Mouse (Mus musculus) forebrain, postnatal 0 days (tissue): ENCODE results near the gene Bag3. TPM values are rescaled to one million over a fixed set of nuclear protein-coding genes. Genes with fewer than 3 reads are reported as not detected.

ENCODE experiments used
- ATAC-seq: fragments of 200-750 bp; cut with Nextera tagmentation; 2 replicates; pipeline ENCODE4 v1.8.0; 2017; ENCODE audit warnings: mild to moderate bottlenecking, moderate library complexity
- DNase-seq: peaks from one replicate; pipeline ENCODE4 v3.0.0-alpha.2; 2015
- H3K27ac ChIP-seq: fragments of 300-500 bp; sonication (generic); 2 replicates; pipeline ENCODE4 v1.5.1; 2014; ENCODE audit warnings: low read depth, mild to moderate bottlenecking, antibody characterized with exemption, low read length, moderate library complexity, mixed read lengths
- H3K27me3 ChIP-seq: fragments of 300-500 bp; sonication (generic); 2 replicates; pipeline ENCODE4 v1.6.1; 2014; ENCODE audit warnings: mild to moderate bottlenecking, low read length, mixed read lengths; ENCODE audit not compliant: insufficient read depth
- H3K36me3 ChIP-seq: fragments of 300-500 bp; sonication (generic); 2 replicates; pipeline ENCODE4 v1.6.1; 2014; ENCODE audit warnings: mild to moderate bottlenecking, moderate library complexity; ENCODE audit not compliant: insufficient read depth
- H3K4me1 ChIP-seq: fragments of 300-500 bp; sonication (generic); 2 replicates; pipeline ENCODE4 v1.6.1; 2014; ENCODE audit warnings: antibody characterized with exemption; ENCODE audit not compliant: insufficient read depth
- H3K4me2 ChIP-seq: fragments of 300-500 bp; sonication (generic); 2 replicates; pipeline ENCODE4 v1.6.1; 2014; ENCODE audit warnings: low read depth, mild to moderate bottlenecking, moderate library complexity
- H3K4me3 ChIP-seq: fragments of 300-500 bp; sonication (generic); 2 replicates; pipeline ENCODE4 v1.5.1; 2014; ENCODE audit warnings: low read depth, low read length, mixed read lengths
- H3K9ac ChIP-seq: fragments of 300-500 bp; sonication (generic); 2 replicates; pipeline ENCODE4 v1.6.1; 2014; ENCODE audit warnings: mild to moderate bottlenecking
- H3K9me3 ChIP-seq: fragments of 300-500 bp; sonication (generic); 2 replicates; pipeline ENCODE4 v1.6.1; 2016; ENCODE audit warnings: low read length
- CTCF ChIP-seq: sonication (generic); IDR thresholded peaks from 2 replicates; pipeline ENCODE4 v1.5.1; 2016; ENCODE audit warnings: antibody characterized with exemption, control low read depth, low read depth
- WGBS: fragments of 180-500 bp; shearing (Covaris S2); extraction: QIAGEN DNeasy Blood & Tissue Kit; methylation state at CpG from one replicate; pipeline ENCODE4 v1.1.7; 2014; 5-methylcytosine and 5-hydroxymethylcytosine counted together
- polyA plus RNA-seq: library from polyadenylated mRNA; unstranded; fragments of >200 nt; fragmentation: Nextera tagmentation; extraction: Ambion mirVana; gene quantifications from 2 replicates; pipeline ENCODE4 v1.2.1, GENCODE M21; 2015
- total RNA-seq: library from RNA; depleted of rRNA; stranded (reverse); fragments of >200 nt; gene quantifications from 2 replicates; pipeline ENCODE4 v1.2.3, GENCODE M21; 2014

Gene Bag3
- total and polyA plus RNA-seq, 2 experiments from 2014 or later, result 3.8 to 4.1 TPM

- no peak for TF ChIP-seq CTCF
- no peak overlapping the region for H3K4me2 ChIP-seq
- no peak overlapping the region for H3K9ac ChIP-seq
- H3K4me3 ChIP-seq, result no peak overlapping the region
- ATAC-seq (no peak), DNase-seq (no peak)
- no peaks in the 10 kb centered on the region for H3K36me3 ChIP-seq
- H3K9me3 ChIP-seq, result no peaks in the 10 kb centered on the region
- H3K27ac ChIP-seq, result no peak overlapping the region
- no peaks in the 10 kb centered on the region for H3K4me1 ChIP-seq
- WGBS, result 32% methylated on average over 7 of the region's 7 CpGs
- H3K27me3 ChIP-seq, result no peaks in the 10 kb centered on the region
These were observed 9.9 kb upstream of the Bag3 start for GRCm38 (mm10) chr7:128513512-128513911.

GRCm38 (mm10) chr7:128514341-128514740, 9.1 kb upstream of the Bag3 start:
- Histone ChIP-seq H3K4me1 (no peaks in the 10 kb centered on the region), H3K27ac (no peak overlapping the region), H3K9ac (no peak overlapping the region), H3K27me3 (no peaks in the 10 kb centered on the region), H3K9me3 (no peaks in the 10 kb centered on the region), H3K36me3 (no peaks in the 10 kb centered on the region), H3K4me3 (no peak overlapping the region), H3K4me2 (no peak overlapping the region)
- no peak for DNase-seq
- ATAC-seq, result no peak
- TF ChIP-seq CTCF, result no peak
- 49% methylated on average over 4 of the region's 4 CpGs for WGBS

GRCm38 (mm10) chr7:128516346-128516745, 7.1 kb upstream of the Bag3 start:
- no peak overlapping the region for H3K9ac ChIP-seq
- no peaks in the 10 kb centered on the region for H3K27me3 ChIP-seq
- WGBS, result 50% methylated on average over 4 of the region's 4 CpGs
- H3K4me2 ChIP-seq, result no peak overlapping the region
- no peak overlapping the region for H3K27ac ChIP-seq
- no peaks in the 10 kb centered on the region for H3K9me3 ChIP-seq
- TF ChIP-seq CTCF, result no peak
- H3K4me3 ChIP-seq, result no peak overlapping the region
- DNase-seq (peak; percentile 67), ATAC-seq (peak; percentile 83)
- H3K36me3 ChIP-seq, result no peaks in the 10 kb centered on the region
- H3K4me1 ChIP-seq, result no peaks in the 10 kb centered on the region

GRCm38 (mm10) chr7:128519316-128520050, 3.9 kb upstream of the Bag3 start:
- ATAC-seq (no peak), DNase-seq (no peak)
- no peak for TF ChIP-seq CTCF
- H3K27me3 ChIP-seq, result 0 out of 2 replicates have a peak, but pooled peaks cover 3% of the 10 kb centered on the region
- no peaks in the 10 kb centered on the region for H3K9me3 ChIP-seq
- no peak overlapping the region for H3K4me3 ChIP-seq
- H3K9ac ChIP-seq, result no peak overlapping the region
- 78% methylated on average over 16 of the region's 16 CpGs for WGBS
- no peak overlapping the region for H3K27ac ChIP-seq
- H3K36me3 ChIP-seq, result no peaks in the 10 kb centered on the region
- H3K4me2 ChIP-seq, result no peak overlapping the region
- H3K4me1 ChIP-seq, result no peaks in the 10 kb centered on the region; the same call in 1 of the 2 replicates

- peak overlapping the region; percentile 34 for H3K9ac ChIP-seq
- H3K27ac ChIP-seq, result peak overlapping the region; percentile 23; the same call in 1 of the 2 replicates
- peak overlapping the region; percentile 61 for H3K4me2 ChIP-seq
- no peak for TF ChIP-seq CTCF
- ATAC-seq (peak; percentile 45), DNase-seq (peak; percentile 31)
- H3K9me3 ChIP-seq, result no peaks in the 10 kb centered on the region
- peaks cover under 1% of the 10 kb centered on the region; the same call in 1 of the 2 replicates for H3K4me1 ChIP-seq
- 3% methylated on average over 49 of the region's 51 CpGs for WGBS
- no peaks in the 10 kb centered on the region for H3K36me3 ChIP-seq
- H3K4me3 ChIP-seq, result peak overlapping the region; percentile 33
- H3K27me3 ChIP-seq, result 0 out of 2 replicates have a peak, but pooled peaks cover 3% of the 10 kb centered on the region
These were observed 656 bp downstream of the Bag3 start for GRCm38 (mm10) chr7:128523962-128524581.

GRCm38 (mm10) chr7:128524641-128525040, 1.2 kb downstream of the Bag3 start:
- Histone ChIP-seq H3K36me3 (no peaks in the 10 kb centered on the region), H3K27me3 (0 out of 2 replicates have a peak, but pooled peaks cover 3% of the 10 kb centered on the region), H3K4me2 (no peak overlapping the region), H3K27ac (no peak overlapping the region), H3K9me3 (no peaks in the 10 kb centered on the region), H3K4me1 (peaks cover 4% of the 10 kb centered on the region), H3K4me3 (no peak overlapping the region; the same call in 1 of the 2 replicates), H3K9ac (no peak overlapping the region)
- DNase-seq (no peak), ATAC-seq (no peak)
- no peak for TF ChIP-seq CTCF
- 87% methylated on average over 3 of the region's 3 CpGs for WGBS

- DNase-seq (no peak), ATAC-seq (no peak)
- 76% methylated on average over 6 of the region's 6 CpGs for WGBS
- TF ChIP-seq CTCF, result no peak
- H3K4me3 ChIP-seq, result no peak overlapping the region
- H3K4me1 ChIP-seq, result peaks cover 16% of the 10 kb centered on the region
- no peaks in the 10 kb centered on the region for H3K9me3 ChIP-seq
- H3K4me2 ChIP-seq, result no peak overlapping the region
- no peaks in the 10 kb centered on the region for H3K36me3 ChIP-seq
- H3K27ac ChIP-seq, result no peak overlapping the region
- 0 out of 2 replicates have a peak, but pooled peaks cover 3% of the 10 kb centered on the region for H3K27me3 ChIP-seq
- H3K9ac ChIP-seq, result no peak overlapping the region
These were observed 3.2 kb downstream of the Bag3 start for GRCm38 (mm10) chr7:128526611-128527010.
